Mouse (Mus musculus) hindbrain, embryonic 11.5 days (tissue): ENCODE results near the gene Gm11009. TPM values are rescaled to one million over a fixed set of nuclear protein-coding genes. Genes with fewer than 3 reads are reported as not detected.
"Not testable (repeated sequence)": the region's sequence is repeated elsewhere in the genome, so short reads cannot be mapped to it uniquely, and the experiment has no call there.

Experiments used
- ATAC-seq: fragments of 200-750 bp; cut with Nextera tagmentation; 2 replicates; pipeline ENCODE4 v1.8.0; 2017; ENCODE audit warnings: mild to moderate bottlenecking, moderate TSS enrichment, moderate library complexity; ENCODE audit not compliant: low FRiP score
- DNase-seq: peaks from one replicate; pipeline ENCODE4 v3.0.0-alpha.2; 2015; ENCODE audit warnings: low spot score
- H3K27ac ChIP-seq: fragments of 300-500 bp; sonication (generic); 2 replicates; pipeline ENCODE4 v1.5.1; 2014; ENCODE audit warnings: mild to moderate bottlenecking, low read depth, low read length
- H3K27me3 ChIP-seq: fragments of 300-500 bp; sonication (generic); 2 replicates; pipeline ENCODE4 v1.6.1; 2014; ENCODE audit warnings: mild to moderate bottlenecking, low read length, moderate library complexity, mixed read lengths; ENCODE audit not compliant: control insufficient read depth, insufficient read depth
- H3K36me3 ChIP-seq: fragments of 300-500 bp; sonication (generic); 2 replicates; pipeline ENCODE4 v1.6.1; 2014; ENCODE audit warnings: mild to moderate bottlenecking, low read length, moderate library complexity, mixed read lengths; ENCODE audit not compliant: control insufficient read depth, insufficient read depth
- H3K4me1 ChIP-seq: fragments of 300-500 bp; sonication (generic); replicated peaks from 2 replicates; pipeline ENCODE4 v1.6.1; 2014; ENCODE audit warnings: low read length, mixed read lengths; ENCODE audit not compliant: control insufficient read depth, insufficient read depth
- H3K4me2 ChIP-seq: fragments of 300-500 bp; sonication (generic); replicated peaks from 2 replicates; pipeline ENCODE4 v1.6.1; 2014; ENCODE audit warnings: mild to moderate bottlenecking, low read depth, low read length
- H3K4me3 ChIP-seq: fragments of 300-500 bp; sonication (generic); 2 replicates; pipeline ENCODE4 v1.5.1; 2014; ENCODE audit warnings: low read depth, low read length
- H3K9ac ChIP-seq: fragments of 300-500 bp; sonication (generic); 2 replicates; pipeline ENCODE4 v1.6.1; 2014; ENCODE audit warnings: low read depth, low read length
- H3K9me3 ChIP-seq: fragments of 300-500 bp; sonication (generic); 2 replicates; pipeline ENCODE4 v1.6.1; 2016; ENCODE audit warnings: low read length; ENCODE audit not compliant: control insufficient read depth
- WGBS: fragments of 180-500 bp; shearing (Covaris S2); extraction: QIAGEN DNeasy Blood & Tissue Kit; methylation state at CpG from one replicate; pipeline ENCODE4 v1.1.7; 2014; 5-methylcytosine and 5-hydroxymethylcytosine counted together
- polyA plus RNA-seq: library from polyadenylated mRNA; unstranded; fragments of >200 nt; fragmentation: Nextera tagmentation; extraction: Ambion mirVana; gene quantifications from 2 replicates; pipeline ENCODE4 v1.2.1, GENCODE M21; 2014

Gm11009 gene
- polyA plus RNA-seq = not detected in 2 replicates

- not testable (repeated sequence) for H3K27ac ChIP-seq, H3K9me3 ChIP-seq, H3K4me3 ChIP-seq, DNase-seq, H3K27me3 ChIP-seq, H3K4me1 ChIP-seq, H3K4me2 ChIP-seq, H3K36me3 ChIP-seq, H3K9ac ChIP-seq, ATAC-seq
- no CpG with 5 or more reads among the region's 2 CpGs for WGBS
These were observed at the start of gene Gm11009 for GRCm38 (mm10) chr2:176319394-176319793. Gene Gm11009, minus strand, starts transcription at chr2:176319494.

Other genes starting within 250 kb of the Gm11009 start
- 0.93 and 2.2 TPM in 2 replicates for gene Gm2004, start 169.7 kb downstream of the Gm11009 start, polyA plus RNA-seq
- gene 2210418O10Rik, start 92.9 kb downstream of the Gm11009 start, polyA plus RNA-seq = 4.7 and 10.1 TPM in 2 replicates
- 10.2 and 11.3 TPM in 2 replicates for gene Gm14435, start 104.1 kb upstream of the Gm11009 start, polyA plus RNA-seq
- 1.9 and 8.7 TPM in 2 replicates for gene Gm14434, start 167.3 kb upstream of the Gm11009 start, polyA plus RNA-seq
- gene Zfp967, start 201.6 kb upstream of the Gm11009 start, polyA plus RNA-seq = not detected in 2 replicates